11 mouse cellular contexts compared by ENCODE assay signal in the genomic region with DNA sequence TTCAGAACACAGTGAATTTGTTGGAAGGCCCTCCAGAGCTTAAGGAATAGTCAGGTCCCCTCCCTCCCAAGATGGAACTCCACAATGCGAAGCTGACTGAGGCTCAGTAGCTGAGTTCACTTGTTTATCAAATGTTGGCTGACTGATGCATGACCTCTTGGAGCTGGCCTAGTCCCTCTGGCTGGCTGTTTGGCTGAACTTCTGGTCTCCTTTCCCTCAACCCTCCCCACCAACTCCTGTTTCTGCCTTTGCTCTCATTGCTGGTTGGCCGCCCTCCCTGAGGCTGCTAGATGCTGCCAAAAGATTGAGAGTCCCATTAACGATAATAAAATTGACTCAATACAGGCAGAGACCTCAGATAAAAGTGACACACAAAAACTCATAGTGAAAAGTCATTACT.
A peak's percentile ranks its signal among the peaks of the same experiment; 100 is the strongest.
DNase-seq lines count a peak whose midpoint lies in the region; ATAC-seq lines count a peak whose summit lies in the region.
"Had no signal": no experiment of that assay in that cellular context is flagged by ENCODE, and none has a peak within 500 bp of the region (broad histone marks: within the 10 kb centered on the region; RNA-seq: fewer than 3 reads in every experiment).

No protein-coding gene starts in this region.

- H3K4me3 ChIP-seq in lung, embryonic 16.5 days (ENCODE audit: low read length): no peak overlapping the region
- H3K4me3 ChIP-seq: heart, embryonic 13.5 days; neural tube, embryonic 13.5 days; stomach, embryonic 15.5 days had no signal

- peak; percentile 8 for DNase-seq in NIH3T3 (ENCODE audit: low read depth)
- DNase-seq in adrenal gland, postnatal 14 days: peak; percentile 60
- peak; percentile 72 for DNase-seq in heart, postnatal 25 days (ENCODE audit: low spot score)
- DNase-seq in spleen, adult 12 weeks (ENCODE audit: low spot score): no peak
- DNase-seq in embryo, embryonic 9.5 days (ENCODE audit: extremely low spot score): no peak
- DNase-seq in right cerebral cortex, postnatal 25 days: no peak

- no peak overlapping the region for H3K4me2 ChIP-seq in lung, embryonic 16.5 days (ENCODE audit: low read depth, low read length)
- H3K4me2 ChIP-seq: heart, embryonic 13.5 days; neural tube, embryonic 13.5 days; stomach, embryonic 15.5 days had no signal

- no peak overlapping the region for H3K9ac ChIP-seq in lung, embryonic 16.5 days (ENCODE audit: low read length)
- H3K9ac ChIP-seq: heart, embryonic 13.5 days; neural tube, embryonic 13.5 days; stomach, embryonic 15.5 days had no signal

- H3K36me3 ChIP-seq in lung, embryonic 16.5 days (ENCODE audit: control insufficient read depth, insufficient read depth, low read length): no peaks in the 10 kb centered on the region
- H3K36me3 ChIP-seq: G1E; heart, embryonic 13.5 days; neural tube, embryonic 13.5 days; stomach, embryonic 15.5 days had no signal

- intact Hi-C loops in heart, postnatal 25 days (cut with DNase I): no loop called here

- WGBS in lung, embryonic 16.5 days: 51% methylated on average over 3 of the region's 3 CpGs

- H3K9me3 ChIP-seq in lung, embryonic 16.5 days (ENCODE audit: control insufficient read depth, low read length): no peaks in the 10 kb centered on the region
- H3K9me3 ChIP-seq: G1E; heart, embryonic 13.5 days; neural tube, embryonic 13.5 days; stomach, embryonic 15.5 days had no signal

- H3K27me3 ChIP-seq in lung, embryonic 16.5 days (ENCODE audit: control insufficient read depth, insufficient read depth, low read depth, low read length): no peaks in the 10 kb centered on the region
- H3K27me3 ChIP-seq: heart, embryonic 13.5 days; neural tube, embryonic 13.5 days; stomach, embryonic 15.5 days had no signal

- H3K27ac ChIP-seq in lung, embryonic 16.5 days (ENCODE audit: low read length): no peak overlapping the region
- H3K27ac ChIP-seq: heart, embryonic 13.5 days; neural tube, embryonic 13.5 days; stomach, embryonic 15.5 days had no signal

- peak; percentile 74 for ATAC-seq in lung, embryonic 16.5 days (ENCODE audit: low read depth)

- no peaks in the 10 kb centered on the region for H3K4me1 ChIP-seq in lung, embryonic 16.5 days (replicated peaks; ENCODE audit: control insufficient read depth, insufficient read depth, low read length)
- H3K4me1 ChIP-seq: heart, embryonic 13.5 days; neural tube, embryonic 13.5 days; stomach, embryonic 15.5 days had no signal

Comparison
In these comparisons a context has a peak if more than half of its experiments do, and no peak if none do; other contexts are left out.
1. DNase-seq: peak in NIH3T3 (single experiment), adrenal gland, postnatal 14 days (single experiment) and heart, postnatal 25 days (single experiment); none in spleen, adult 12 weeks (single experiment), embryo, embryonic 9.5 days (single experiment) and right cerebral cortex, postnatal 25 days (single experiment).